Mouse (Mus musculus) urinary bladder, adult 18-20 months (tissue): Measurements from ENCODE around the gene Poldip2.
A peak's percentile ranks its signal among the peaks of the same experiment; 100 is the strongest.

Experiments used
- DNase-seq, 2 experiments: peaks; one replicate each; pipeline ENCODE4 v3.0.0; 2022; ENCODE audit warnings: low spot score in 2 of 2, mixed read lengths in 2 of 2

Poldip2 gene

GRCm38 (mm10) chr11:78540358-78540757, 28.4 kb downstream of the Poldip2 start:
- DNase-seq: no peak

GRCm38 (mm10) chr11:78544449-78545111, 32.6 kb downstream of the Poldip2 start:
- DNase-seq: no peak

GRCm38 (mm10) chr11:78545181-78545580, 33.2 kb downstream of the Poldip2 start:
- no peak for DNase-seq

- no peak for DNase-seq
Measured at GRCm38 (mm10) chr11:78547718-78548460, 35.9 kb downstream of the Poldip2 start.

- DNase-seq: no peak
Measured at GRCm38 (mm10) chr11:78549491-78549987, 37.5 kb downstream of the Poldip2 start.

- peak; percentile 80 to 93 for DNase-seq
Measured at GRCm38 (mm10) chr11:78550168-78551058, 38.4 kb downstream of the Poldip2 start, which contains the start of gene Tmem97. Gene Tmem97 (minus strand): TSS chr11:78550777.

GRCm38 (mm10) chr11:78551059-78551398, 39.0 kb downstream of the Poldip2 start:
- DNase-seq: no peak

GRCm38 (mm10) chr11:78555623-78556022, 43.6 kb downstream of the Poldip2 start:
- DNase-seq: no peak

- no peak for DNase-seq
Measured at GRCm38 (mm10) chr11:78556070-78556469, 44.1 kb downstream of the Poldip2 start.

- DNase-seq: no peak
Measured at GRCm38 (mm10) chr11:78557241-78557640, 45.2 kb downstream of the Poldip2 start.

- peak in 1 of 2 experiments; percentile 43 for DNase-seq
Measured at GRCm38 (mm10) chr11:78560447-78560846, 48.5 kb downstream of the Poldip2 start.

GRCm38 (mm10) chr11:78566775-78567174, 54.8 kb downstream of the Poldip2 start:
- no peak for DNase-seq

GRCm38 (mm10) chr11:78567614-78568013, 55.6 kb downstream of the Poldip2 start:
- no peak for DNase-seq

- DNase-seq: no peak
Measured at GRCm38 (mm10) chr11:78568827-78569226, 56.8 kb downstream of the Poldip2 start.

- no peak for DNase-seq
Measured at GRCm38 (mm10) chr11:78569806-78570205, 57.8 kb downstream of the Poldip2 start.

- DNase-seq: no peak
Measured at GRCm38 (mm10) chr11:78571441-78571840, 59.4 kb downstream of the Poldip2 start.

- DNase-seq: no peak
Measured at GRCm38 (mm10) chr11:78571854-78572253, 59.9 kb downstream of the Poldip2 start.
